Mouse (Mus musculus) spleen, adult 2 months (tissue): ENCODE data around the gene Krt71. TPM values are rescaled to one million over a fixed set of nuclear protein-coding genes. Genes with fewer than 3 reads are reported as not detected.

Experiments
- DNase-seq, 2 experiments: peaks; one replicate each; pipeline versions ENCODE4 v3.0.0 to v3.0.0-alpha.2; 2012 to 2021; ENCODE audit warnings: low spot score in 2 of 2, low read depth in 1 of 2
- H3K27ac ChIP-seq: fragments of 200-500 bp; 2 replicates; pipeline ENCODE4 v1.5.1; 2012; ENCODE audit warnings: low read length, inconsistent platforms; ENCODE audit not compliant: insufficient read depth
- H3K27me3 ChIP-seq: fragments of 200-500 bp; 2 replicates; pipeline ENCODE4 v1.6.1; 2012; ENCODE audit warnings: mild to moderate bottlenecking, moderate library complexity, low read length, inconsistent platforms; ENCODE audit not compliant: control insufficient read depth, insufficient read depth
- H3K36me3 ChIP-seq: fragments of 200-500 bp; 2 replicates; pipeline ENCODE4 v1.6.1; 2012; ENCODE audit warnings: mild to moderate bottlenecking, low read length, inconsistent platforms; ENCODE audit not compliant: control insufficient read depth, insufficient read depth
- H3K4me1 ChIP-seq: fragments of 200-500 bp; 2 replicates; pipeline ENCODE4 v1.6.1; 2011; ENCODE audit warnings: inconsistent platforms; ENCODE audit not compliant: control insufficient read depth, insufficient read depth, insufficient read length
- H3K4me3 ChIP-seq: fragments of 200-500 bp; 2 replicates; pipeline ENCODE4 v1.5.1; 2011; ENCODE audit warnings: mild to moderate bottlenecking, inconsistent platforms; ENCODE audit not compliant: insufficient read depth, insufficient read length; ENCODE audit errors: extremely low read depth
- CTCF ChIP-seq: fragments of 200-500 bp; IDR thresholded peaks from 2 replicates; pipeline ENCODE4 v1.5.1; 2011; ENCODE audit warnings: mild to moderate bottlenecking, inconsistent platforms; ENCODE audit not compliant: insufficient read depth, insufficient read length, insufficient replicate concordance; ENCODE audit errors: extremely low read depth
- POLR2A ChIP-seq: fragments of 200-500 bp; IDR thresholded peaks from 2 replicates; pipeline ENCODE4 v1.6.1; 2011; ENCODE audit warnings: low read depth, low read length, inconsistent platforms
- WGBS: fragments of 180-500 bp; shearing (Covaris S2); methylation state at CpG from one replicate; pipeline ENCODE4 v1.1.7; 2018; 5-methylcytosine and 5-hydroxymethylcytosine counted together
- polyA plus RNA-seq: library from polyadenylated mRNA; depleted of rRNA; stranded (reverse); fragments of >200 nt; gene quantifications from 2 replicates; pipeline ENCODE4 v1.2.3, GENCODE M21; 2012; rRNA removed

Gene Krt71
- not detected in 2 replicates for polyA plus RNA-seq

- Histone ChIP-seq H3K27ac (no peak within 1 kb of the TSS), H3K36me3 (no peaks in the 10 kb centered on the region), H3K4me3 (no peak within 1 kb of the TSS), H3K4me1 (no peaks in the 10 kb centered on the region), H3K27me3 (no peaks in the 10 kb centered on the region)
- 53% methylated on average over 14 of the region's 14 CpGs for WGBS
- TF ChIP-seq POLR2A (no peak), CTCF (no peak)
- no peak for DNase-seq
These were observed at the start of gene Krt71 for GRCm38 (mm10) chr15:101742711-101743110. Gene Krt71, minus strand, starts transcription at chr15:101743109.

DNA sequence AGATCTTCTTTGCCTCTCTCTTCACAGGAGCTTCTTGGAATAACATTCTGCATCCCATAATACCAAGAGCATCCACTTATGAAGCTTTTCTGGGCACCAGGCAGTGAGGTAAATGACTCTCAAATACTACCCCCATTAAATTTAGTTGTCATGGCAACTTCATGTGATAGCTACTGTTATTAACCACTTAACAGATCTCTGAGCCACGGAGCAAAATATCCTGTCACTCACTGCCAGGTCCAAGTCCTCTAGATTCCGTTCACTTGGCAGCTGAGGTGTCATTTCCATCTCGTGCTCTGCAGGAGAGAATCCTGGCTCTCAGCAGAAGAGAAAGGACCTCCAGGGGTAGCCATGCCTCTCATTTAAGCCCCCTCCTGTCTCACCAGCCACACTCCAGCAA, 48.0 kb upstream of the Krt71 start:
- no peak overlapping the region for H3K4me3 ChIP-seq
- no peak for DNase-seq
- TF ChIP-seq POLR2A (no peak), CTCF (no peak)
- no peaks in the 10 kb centered on the region for H3K27me3 ChIP-seq
- WGBS: 18% methylated on average over 3 of the region's 3 CpGs
- H3K4me1 ChIP-seq: no peaks in the 10 kb centered on the region
- H3K36me3 ChIP-seq: no peaks in the 10 kb centered on the region
- no peak overlapping the region for H3K27ac ChIP-seq

DNA sequence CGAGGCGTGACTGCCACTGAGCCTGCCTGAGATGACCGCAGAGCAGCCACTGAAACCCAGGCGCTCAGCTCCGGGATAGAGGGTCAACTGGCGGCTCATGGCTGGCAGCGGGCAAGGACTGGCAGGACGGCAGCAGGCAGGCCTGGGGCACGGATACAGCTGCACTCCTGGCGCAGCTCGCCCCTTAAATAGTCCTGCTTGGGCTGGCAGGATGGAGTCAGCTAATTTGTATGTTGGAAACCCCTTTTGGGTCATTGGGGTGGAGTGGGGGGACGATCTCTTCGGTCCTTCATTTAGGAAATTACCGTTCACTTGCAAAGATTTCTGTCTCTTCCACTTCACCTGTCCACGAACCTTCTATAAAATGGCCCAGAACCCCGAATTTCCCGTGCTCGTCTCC, 43.5 kb upstream of the Krt71 start, which contains the start of gene Krt72:
Gene Krt72, minus strand, starts transcription at position 101 of the 400 bp plus-strand sequence.
- no peak within 1 kb of the TSS for H3K4me3 ChIP-seq
- TF ChIP-seq POLR2A (no peak), CTCF (no peak)
- H3K27me3 ChIP-seq: no peaks in the 10 kb centered on the region
- H3K36me3 ChIP-seq: no peaks in the 10 kb centered on the region
- H3K4me1 ChIP-seq: no peaks in the 10 kb centered on the region
- H3K27ac ChIP-seq: no peak within 1 kb of the TSS
- DNase-seq: no peak
- WGBS: 88% methylated on average over 18 of the region's 18 CpGs

GRCm38 (mm10) chr15:101773420-101773819, 30.5 kb upstream of the Krt71 start:
- Histone ChIP-seq H3K4me1 (no peaks in the 10 kb centered on the region), H3K4me3 (no peak overlapping the region), H3K27me3 (no peaks in the 10 kb centered on the region), H3K36me3 (no peaks in the 10 kb centered on the region), H3K27ac (no peak overlapping the region)
- no peak for TF ChIP-seq CTCF
- TF ChIP-seq POLR2A: no peak
- DNase-seq: no peak
- 54% methylated on average over 10 of the region's 10 CpGs for WGBS

GRCm38 (mm10) chr15:101772711-101773081, 29.8 kb upstream of the Krt71 start:
- no peak overlapping the region for H3K4me3 ChIP-seq
- WGBS: 9% methylated on average over 5 of the region's 5 CpGs
- TF ChIP-seq CTCF (peak; percentile 66; the same call in 1 of the 2 replicates), POLR2A (no peak)
- peak; percentile 2 to 55 for DNase-seq
- H3K27me3 ChIP-seq: no peaks in the 10 kb centered on the region
- no peaks in the 10 kb centered on the region for H3K4me1 ChIP-seq
- no peak overlapping the region for H3K27ac ChIP-seq
- H3K36me3 ChIP-seq: no peaks in the 10 kb centered on the region

DNA sequence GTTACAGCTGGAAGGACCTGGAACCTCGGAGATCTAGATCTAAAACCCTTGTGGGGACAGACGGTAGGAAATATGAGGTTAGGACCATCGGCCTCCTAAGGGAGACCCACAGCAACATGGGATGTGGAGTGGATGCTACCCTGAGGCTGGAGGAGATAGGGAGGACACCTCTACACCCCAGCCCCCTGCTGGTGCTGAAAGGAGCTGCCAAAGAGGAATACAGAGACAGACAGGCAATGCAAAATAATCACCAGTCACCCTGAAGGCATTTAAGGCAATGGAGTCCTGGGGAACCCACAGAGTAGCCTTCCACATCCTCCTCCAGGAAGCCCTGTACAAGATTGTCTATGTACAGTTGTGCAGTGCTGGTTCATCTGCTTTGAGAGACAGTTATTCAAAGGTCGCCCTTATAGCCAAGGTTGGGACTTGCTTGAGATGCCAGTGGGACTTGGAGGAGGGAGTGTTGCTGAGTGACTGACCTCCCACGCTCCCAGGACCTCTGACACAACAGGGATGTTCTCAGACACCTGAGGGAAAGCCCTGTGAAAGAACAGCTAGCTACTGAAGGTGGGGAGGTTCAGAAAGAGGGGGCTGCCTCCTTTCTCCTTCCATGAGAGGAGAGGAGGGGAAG, 29.3 kb upstream of the Krt71 start:
- Histone ChIP-seq H3K27me3 (no peaks in the 10 kb centered on the region), H3K4me1 (no peaks in the 10 kb centered on the region), H3K27ac (no peak overlapping the region), H3K4me3 (no peak overlapping the region), H3K36me3 (no peaks in the 10 kb centered on the region)
- TF ChIP-seq CTCF: no peak
- no peak for TF ChIP-seq POLR2A
- 64% methylated on average over 5 of the region's 5 CpGs for WGBS
- DNase-seq: no peak

GRCm38 (mm10) chr15:101770226-101770625, 27.3 kb upstream of the Krt71 start:
- no peak overlapping the region for H3K4me3 ChIP-seq
- no peaks in the 10 kb centered on the region for H3K4me1 ChIP-seq
- TF ChIP-seq POLR2A (no peak), CTCF (no peak)
- no peaks in the 10 kb centered on the region for H3K36me3 ChIP-seq
- no peak overlapping the region for H3K27ac ChIP-seq
- no peaks in the 10 kb centered on the region for H3K27me3 ChIP-seq
- no peak for DNase-seq
- WGBS: 55% methylated on average over 8 of the region's 8 CpGs
